Mouse (Mus musculus) liver, adult 2 months (tissue): ENCODE data around the gene Dhx8. TPM values are rescaled to one million over a fixed set of nuclear protein-coding genes. Genes with fewer than 3 reads are reported as not detected.

Source experiments
- DNase-seq: peaks from one replicate; pipeline ENCODE4 v3.0.0-alpha.2; 2011; ENCODE audit warnings: low read depth, low spot score; ENCODE audit errors: extremely low read depth
- H3K27ac ChIP-seq: fragments of 200-500 bp; replicated peaks from 2 replicates; pipeline ENCODE4 v1.5.1; 2012; ENCODE audit warnings: low read depth, mild to moderate bottlenecking, control low read depth, inconsistent platforms, low read length; ENCODE audit not compliant: insufficient read depth
- H3K27me3 ChIP-seq: fragments of 200-500 bp; 2 replicates; pipeline ENCODE4 v1.6.1; 2012; ENCODE audit warnings: mild to moderate bottlenecking, moderate library complexity, low read length, inconsistent platforms; ENCODE audit not compliant: control insufficient read depth, insufficient read depth
- H3K36me3 ChIP-seq: fragments of 200-500 bp; 2 replicates; pipeline ENCODE4 v1.6.1; 2012; ENCODE audit warnings: low read length, inconsistent platforms; ENCODE audit not compliant: control insufficient read depth, insufficient read depth
- H3K4me1 ChIP-seq: fragments of 200-500 bp; 2 replicates; pipeline ENCODE4 v1.6.1; 2011; ENCODE audit warnings: low read length; ENCODE audit not compliant: control insufficient read depth, insufficient read depth
- H3K4me3 ChIP-seq: fragments of 200-500 bp; 2 replicates; pipeline ENCODE4 v1.5.1; 2011; ENCODE audit warnings: low read depth, mild to moderate bottlenecking, control low read depth, low read length, moderate library complexity; ENCODE audit not compliant: insufficient read depth
- H3K79me2 ChIP-seq: fragments of 200-500 bp; 2 replicates; pipeline ENCODE4 v1.6.1; 2012; ENCODE audit warnings: inconsistent platforms, mild to moderate bottlenecking, low read length, moderate library complexity; ENCODE audit not compliant: control insufficient read depth, insufficient read depth
- H3K9ac ChIP-seq: fragments of 200-500 bp; 2 replicates; pipeline ENCODE4 v1.6.1; 2012; ENCODE audit warnings: low read depth, mild to moderate bottlenecking, control low read depth, inconsistent platforms, low read length
- CTCF ChIP-seq: fragments of 200-500 bp; IDR thresholded peaks from 2 replicates; pipeline ENCODE4 v1.5.1; 2011; ENCODE audit warnings: low read depth, low read length, control low read depth
- POLR2A ChIP-seq: fragments of 200-500 bp; IDR thresholded peaks from 2 replicates; pipeline ENCODE4 v1.6.1; 2011; ENCODE audit warnings: low read length, control low read depth; ENCODE audit not compliant: insufficient read depth; ENCODE audit errors: extremely low read depth
- WGBS: fragments of 180-500 bp; shearing (Covaris S2); methylation state at CpG from one replicate; pipeline ENCODE4 v1.1.7; 2018; 5-methylcytosine and 5-hydroxymethylcytosine counted together
- polyA plus RNA-seq: library from polyadenylated mRNA; depleted of rRNA; stranded (reverse); fragments of >200 nt; gene quantifications from 2 replicates; pipeline ENCODE4 v1.2.3, GENCODE M21; 2012
- total RNA-seq: library from RNA; depleted of rRNA; stranded (reverse); fragments of >200 nt; gene quantifications from 2 replicates; pipeline ENCODE4 v1.2.3, GENCODE M21; 2014

The Dhx8 gene
- total and polyA plus RNA-seq, 2 experiments: 5.5 to 7.7 TPM

DNA sequence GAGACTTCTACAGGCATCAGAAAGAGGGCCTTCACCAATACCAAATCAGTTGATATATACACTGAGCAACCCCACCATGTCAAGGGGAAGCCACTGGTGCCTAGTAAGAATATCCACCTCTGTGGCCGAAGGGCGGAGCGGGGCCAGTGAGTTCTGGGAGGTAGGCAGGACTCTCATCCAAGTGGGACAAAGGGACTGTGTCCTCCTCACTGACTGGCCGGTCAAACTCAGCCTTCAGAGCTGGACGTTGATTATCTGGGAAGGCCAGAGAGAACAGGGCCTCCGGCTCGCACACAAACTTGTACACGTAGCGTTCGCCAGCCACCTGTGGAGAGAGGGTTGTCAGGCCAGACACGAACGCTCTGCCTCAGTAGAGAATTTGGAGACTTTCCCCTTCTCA is 37.5 kb downstream of the Dhx8 start:
- 27% methylated on average over 12 of the region's 12 CpGs for WGBS
- TF ChIP-seq POLR2A: no peak
- no peak for TF ChIP-seq CTCF
- Histone ChIP-seq H3K27me3 (no peaks in the 10 kb centered on the region), H3K4me3 (no peak overlapping the region), H3K4me1 (peaks cover 13% of the 10 kb centered on the region), H3K27ac (peak overlapping the region; percentile 58), H3K36me3 (peaks cover 20% of the 10 kb centered on the region), H3K79me2 (no peaks in the 10 kb centered on the region), H3K9ac (no peak overlapping the region)
- peak; percentile 87 for DNase-seq

- Histone ChIP-seq H3K4me3 (no peak overlapping the region), H3K9ac (no peak overlapping the region), H3K27ac (no peak overlapping the region), H3K27me3 (no peaks in the 10 kb centered on the region), H3K36me3 (peaks cover 6% of the 10 kb centered on the region; the same call in 1 of the 2 replicates), H3K4me1 (peaks cover 13% of the 10 kb centered on the region), H3K79me2 (no peaks in the 10 kb centered on the region)
- TF ChIP-seq POLR2A (no peak), CTCF (no peak)
- WGBS: 26% methylated on average over 5 of the region's 5 CpGs
- no peak for DNase-seq
Observed at GRCm38 (mm10) chr11:101772027-101772426, 39.3 kb downstream of the Dhx8 start.

DNA sequence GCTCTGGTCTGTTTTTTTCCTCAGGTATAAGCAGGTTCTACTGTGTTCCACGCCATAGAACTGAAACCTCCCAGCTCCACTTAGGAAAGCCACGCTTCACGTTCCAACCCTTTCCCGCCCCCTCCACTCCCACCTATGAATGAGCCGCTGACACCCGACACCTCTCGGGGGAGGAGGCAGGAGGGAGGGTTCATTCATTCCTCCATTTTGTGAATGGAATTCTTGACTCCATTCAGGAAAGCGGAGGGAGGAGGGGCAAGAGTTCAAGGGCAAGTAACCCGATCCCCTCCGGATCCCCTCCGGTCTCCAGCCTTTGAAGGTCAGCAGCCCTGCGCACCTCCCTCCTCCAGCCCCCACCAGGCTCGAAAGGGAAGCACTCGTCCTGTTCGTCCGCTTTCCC is 39.7 kb downstream of the Dhx8 start:
- Histone ChIP-seq H3K9ac (no peak overlapping the region), H3K79me2 (no peaks in the 10 kb centered on the region), H3K4me3 (peak overlapping the region; percentile 54; the same call in 1 of the 2 replicates), H3K27me3 (no peaks in the 10 kb centered on the region), H3K27ac (no peak overlapping the region), H3K4me1 (peaks cover 13% of the 10 kb centered on the region), H3K36me3 (peaks cover 4% of the 10 kb centered on the region; the same call in 1 of the 2 replicates)
- no peak for TF ChIP-seq CTCF
- no peak for TF ChIP-seq POLR2A
- WGBS: 2% methylated on average over 16 of the region's 16 CpGs
- DNase-seq: peak; percentile 50

DNA sequence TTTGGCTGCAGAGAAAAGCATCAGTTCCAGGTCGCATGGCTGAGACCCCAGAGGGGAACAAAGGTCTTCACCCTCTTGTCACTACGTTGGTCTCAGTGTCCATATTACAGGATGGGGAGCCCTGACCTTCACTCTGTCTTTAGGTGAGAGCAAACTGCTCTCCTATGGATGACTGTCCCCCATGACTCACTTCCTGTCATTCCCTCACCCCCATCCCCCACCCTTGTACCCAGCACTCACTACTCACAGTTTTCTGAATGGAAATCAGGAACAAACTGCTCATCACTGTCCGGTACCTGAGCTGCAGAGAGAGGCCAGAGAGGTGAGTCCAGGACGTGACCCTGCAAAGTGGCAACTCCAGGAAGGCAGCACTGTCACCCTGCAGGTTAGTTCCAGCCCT is 44.1 kb downstream of the Dhx8 start:
- H3K79me2 ChIP-seq: no peaks in the 10 kb centered on the region
- no peak overlapping the region for H3K4me3 ChIP-seq
- DNase-seq: no peak
- no peak for TF ChIP-seq CTCF
- TF ChIP-seq POLR2A: no peak
- no peak overlapping the region for H3K27ac ChIP-seq
- peaks cover 1% of the 10 kb centered on the region; the same call in 1 of the 2 replicates for H3K4me1 ChIP-seq
- 68% methylated on average over 4 of the region's 4 CpGs for WGBS
- no peak overlapping the region for H3K9ac ChIP-seq
- H3K36me3 ChIP-seq: no peaks in the 10 kb centered on the region
- no peaks in the 10 kb centered on the region for H3K27me3 ChIP-seq

DNA sequence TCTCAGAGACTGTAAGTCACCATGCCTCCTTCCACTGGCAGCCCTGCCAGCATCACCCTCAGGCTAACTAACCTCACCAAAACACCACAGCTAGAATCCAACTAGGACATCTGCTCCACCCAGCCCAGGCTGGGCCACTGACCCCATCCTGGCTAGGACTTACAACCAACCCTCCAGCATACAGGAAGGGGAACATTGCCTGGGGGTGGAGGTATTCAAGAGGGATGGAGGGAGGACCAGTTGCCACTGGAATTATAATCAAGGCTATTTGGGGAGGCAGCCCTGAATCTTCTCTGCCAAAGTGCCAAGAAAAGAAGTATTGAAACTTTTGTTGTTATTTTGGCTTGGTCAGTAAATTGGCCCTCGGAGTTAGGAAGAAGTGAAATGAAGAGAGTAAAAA is 50.4 kb downstream of the Dhx8 start:
- no peak overlapping the region for H3K27ac ChIP-seq
- H3K79me2 ChIP-seq: no peaks in the 10 kb centered on the region

GRCm38 (mm10) chr11:101783584-101783983 is 50.9 kb downstream of the Dhx8 start:
- Histone ChIP-seq H3K79me2 (no peaks in the 10 kb centered on the region), H3K27ac (no peak overlapping the region), H3K4me1 (peaks cover 2% of the 10 kb centered on the region; the same call in 1 of the 2 replicates), H3K4me3 (no peak overlapping the region), H3K9ac (no peak overlapping the region), H3K36me3 (no peaks in the 10 kb centered on the region), H3K27me3 (peaks cover 9% of the 10 kb centered on the region)
- 31% methylated on average over 9 of the region's 9 CpGs for WGBS
- no peak for TF ChIP-seq POLR2A
- no peak for TF ChIP-seq CTCF
- peak; percentile 25 for DNase-seq

More for the DNA sequence above, 50.4 kb downstream of the Dhx8 start:
- H3K4me1 ChIP-seq: peaks cover 2% of the 10 kb centered on the region; the same call in 1 of the 2 replicates
- H3K9ac ChIP-seq: no peak overlapping the region
- 77% methylated on average over 1 of the region's 1 CpGs for WGBS
- DNase-seq: no peak
- no peak for TF ChIP-seq CTCF
- TF ChIP-seq POLR2A: no peak
- no peak overlapping the region for H3K4me3 ChIP-seq
- H3K36me3 ChIP-seq: no peaks in the 10 kb centered on the region
- H3K27me3 ChIP-seq: peaks cover 9% of the 10 kb centered on the region
